Mouse (Mus musculus): Measurements from ENCODE around the gene Spats2l. TPM values are rescaled to one million over a fixed set of nuclear protein-coding genes. Genes with fewer than 3 reads are reported as not detected.

Spats2l gene
- polyA plus RNA-seq, 1 experiment: not detected

DNA sequence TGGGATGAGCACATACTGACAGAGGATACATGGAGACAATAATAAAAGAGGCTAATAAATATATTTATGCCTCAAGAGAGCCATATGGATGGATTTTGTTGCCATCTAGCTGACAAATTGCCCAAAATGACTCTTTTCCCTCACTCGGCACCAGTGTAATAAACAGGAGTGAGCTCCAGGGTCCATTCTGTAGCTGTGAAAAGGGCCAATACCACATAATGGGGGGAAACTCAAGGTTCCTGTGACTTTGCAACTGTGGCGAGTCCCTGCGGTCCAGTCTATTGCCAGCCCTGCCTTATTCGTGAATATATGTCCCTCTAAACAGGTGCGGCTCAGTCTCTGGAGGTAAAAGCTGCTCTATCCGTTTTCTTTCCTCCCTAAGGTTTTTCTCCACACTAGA is 137.6 kb downstream of the Spats2l start:
- no peak overlapping the region for H3K4me3 ChIP-seq (replicated peaks)
- H3K9me3 ChIP-seq: 0 out of 2 replicates have a peak, but pooled peaks cover 3% of the 10 kb centered on the region
- H3K4me1 ChIP-seq: no peaks in the 10 kb centered on the region
- TF ChIP-seq FLI1 (IDR thresholded peaks at IDR 0.05; ENCODE audit: low read length): no peak
- no peak for TF ChIP-seq GATA1 (IDR thresholded peaks at IDR 0.05; ENCODE audit: borderline replicate concordance, low read length)
- no peaks in the 10 kb centered on the region for H3K36me3 ChIP-seq (replicated peaks; ENCODE audit: low read length)
- peaks cover 2% of the 10 kb centered on the region for H3K27me3 ChIP-seq (replicated peaks)

DNA sequence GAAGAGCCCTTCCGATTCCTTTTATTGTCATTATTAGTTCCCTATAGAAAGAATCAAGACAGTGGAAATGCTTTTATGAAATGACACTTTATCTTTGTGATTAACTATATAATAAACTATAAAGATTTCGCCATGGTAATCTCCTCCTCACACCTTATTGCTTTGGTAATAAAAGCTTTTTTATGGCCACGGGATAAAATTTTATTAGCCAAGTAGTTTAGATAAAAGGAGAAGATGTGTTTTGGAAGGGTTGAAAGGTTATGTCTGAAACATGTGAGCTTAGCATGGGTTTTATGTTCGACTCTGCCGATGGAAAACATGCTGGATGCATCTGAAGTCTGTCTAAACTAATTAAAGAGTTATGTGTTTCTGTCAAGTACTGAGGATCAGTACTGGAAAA is 143.4 kb downstream of the Spats2l start:
- Histone ChIP-seq H3K9me3 (no peaks in the 10 kb centered on the region), H3K36me3 (replicated peaks; ENCODE audit: low read length) (no peaks in the 10 kb centered on the region), H3K4me3 (replicated peaks) (no peak overlapping the region), H3K27me3 (replicated peaks) (no peaks in the 10 kb centered on the region), H3K4me1 (no peaks in the 10 kb centered on the region)
- TF ChIP-seq GATA1 (IDR thresholded peaks at IDR 0.05; ENCODE audit: borderline replicate concordance, low read length) (no peak), FLI1 (IDR thresholded peaks at IDR 0.05; ENCODE audit: low read length) (no peak)

DNA sequence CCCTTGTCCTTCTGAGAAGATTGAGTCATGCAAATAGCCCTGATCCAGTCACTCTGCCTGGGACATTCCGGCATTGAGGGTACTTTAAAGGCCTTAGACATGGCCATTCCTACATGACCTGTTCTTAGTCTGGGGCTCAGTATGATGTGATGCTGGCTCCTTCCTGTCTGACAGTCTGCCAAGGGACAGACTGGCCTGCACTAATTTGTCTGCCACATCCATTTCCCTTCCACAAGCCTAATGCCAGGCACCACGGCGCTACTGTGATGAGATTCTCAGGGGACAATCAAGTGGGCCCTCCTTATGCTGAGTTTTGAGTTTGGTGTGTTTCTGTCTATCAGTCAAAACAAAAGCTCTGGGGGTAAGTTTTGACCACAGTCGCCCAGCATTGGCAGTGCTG is 144.6 kb downstream of the Spats2l start:
- Histone ChIP-seq H3K4me1 (no peaks in the 10 kb centered on the region), H3K4me3 (replicated peaks) (no peak overlapping the region), H3K36me3 (replicated peaks; ENCODE audit: low read length) (no peaks in the 10 kb centered on the region), H3K27me3 (replicated peaks) (no peaks in the 10 kb centered on the region), H3K9me3 (no peaks in the 10 kb centered on the region)
- TF ChIP-seq GATA1 (IDR thresholded peaks at IDR 0.05; ENCODE audit: borderline replicate concordance, low read length) (no peak), FLI1 (IDR thresholded peaks at IDR 0.05; ENCODE audit: low read length) (no peak)

DNA sequence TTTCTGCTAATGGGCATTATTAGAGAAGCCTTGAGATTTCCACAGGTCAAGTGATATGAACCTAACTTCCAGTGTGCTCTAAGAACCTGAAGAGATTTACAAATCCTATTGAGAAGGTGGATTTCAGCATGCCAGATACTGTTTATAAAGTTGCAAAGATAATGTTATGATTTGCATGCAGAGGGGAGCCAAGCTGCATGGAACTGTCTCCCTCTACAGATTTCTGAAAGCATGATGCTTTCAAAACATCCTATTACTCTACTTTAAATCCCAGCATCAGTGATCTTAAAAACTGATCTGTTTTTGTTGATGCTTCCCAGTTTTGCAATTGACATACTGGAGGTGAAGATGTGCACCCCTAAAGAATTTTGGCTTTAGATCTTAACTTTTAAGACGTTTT is 160.3 kb downstream of the Spats2l start:
- Histone ChIP-seq H3K4me3 (replicated peaks) (no peak overlapping the region), H3K9me3 (no peaks in the 10 kb centered on the region), H3K27me3 (replicated peaks) (peaks cover 13% of the 10 kb centered on the region), H3K36me3 (replicated peaks; ENCODE audit: low read length) (no peaks in the 10 kb centered on the region), H3K4me1 (no peaks in the 10 kb centered on the region)
- TF ChIP-seq FLI1 (IDR thresholded peaks at IDR 0.05; ENCODE audit: low read length) (no peak), GATA1 (IDR thresholded peaks at IDR 0.05; ENCODE audit: borderline replicate concordance, low read length) (no peak)

DNA sequence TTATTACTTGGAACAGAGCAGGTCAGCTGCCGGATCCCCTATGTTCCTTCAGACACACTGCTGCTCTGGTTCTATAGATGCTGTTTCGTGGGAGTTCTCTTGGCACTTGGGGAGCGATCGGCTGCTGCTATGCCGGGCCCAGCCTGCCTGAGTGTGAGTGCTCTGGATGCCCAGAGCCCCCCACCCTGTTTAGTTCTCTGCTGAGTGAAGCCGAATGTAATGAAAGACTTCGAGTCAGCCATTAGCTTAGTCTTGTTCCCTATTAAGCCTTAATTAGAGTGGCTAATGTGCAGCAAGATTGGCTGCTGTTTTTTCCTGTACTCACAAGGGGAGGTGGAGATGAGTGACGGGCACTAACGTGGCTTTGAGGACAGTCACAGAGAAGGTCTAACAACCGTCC is 166.7 kb downstream of the Spats2l start:
- no peaks in the 10 kb centered on the region for H3K4me1 ChIP-seq
- no peaks in the 10 kb centered on the region for H3K36me3 ChIP-seq (replicated peaks; ENCODE audit: low read length)
- peaks cover 24% of the 10 kb centered on the region for H3K27me3 ChIP-seq (replicated peaks)
- TF ChIP-seq FLI1 (IDR thresholded peaks at IDR 0.05; ENCODE audit: low read length) (no peak), GATA1 (IDR thresholded peaks at IDR 0.05; ENCODE audit: borderline replicate concordance, low read length) (no peak)
- H3K4me3 ChIP-seq (replicated peaks): no peak overlapping the region
- no peaks in the 10 kb centered on the region for H3K9me3 ChIP-seq

DNA sequence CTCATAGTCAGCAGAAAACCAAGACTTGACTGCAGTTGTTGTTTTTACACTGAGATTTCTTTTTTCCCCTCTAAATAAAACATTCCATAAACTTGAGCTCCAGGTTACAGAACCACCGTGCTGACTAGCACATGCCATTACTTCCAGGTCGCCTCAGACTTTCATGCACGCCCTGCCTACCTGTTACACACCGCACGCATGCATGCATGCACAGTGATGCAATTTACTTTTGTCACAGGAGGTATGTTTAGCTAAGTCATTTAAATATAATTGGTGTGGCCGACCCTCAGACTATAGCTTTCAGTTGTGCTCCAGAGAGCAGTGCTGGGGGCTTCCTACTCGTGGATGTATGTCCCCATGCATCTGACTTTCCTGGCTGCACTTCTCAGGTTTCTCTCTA is 167.1 kb downstream of the Spats2l start:
- no peaks in the 10 kb centered on the region for H3K9me3 ChIP-seq
- H3K27me3 ChIP-seq (replicated peaks): peaks cover 24% of the 10 kb centered on the region
- no peaks in the 10 kb centered on the region for H3K36me3 ChIP-seq (replicated peaks; ENCODE audit: low read length)
- H3K4me1 ChIP-seq: no peaks in the 10 kb centered on the region
- no peak overlapping the region for H3K4me3 ChIP-seq (replicated peaks)
- no peak for TF ChIP-seq FLI1 (IDR thresholded peaks at IDR 0.05; ENCODE audit: low read length)
- no peak for TF ChIP-seq GATA1 (IDR thresholded peaks at IDR 0.05; ENCODE audit: borderline replicate concordance, low read length)

DNA sequence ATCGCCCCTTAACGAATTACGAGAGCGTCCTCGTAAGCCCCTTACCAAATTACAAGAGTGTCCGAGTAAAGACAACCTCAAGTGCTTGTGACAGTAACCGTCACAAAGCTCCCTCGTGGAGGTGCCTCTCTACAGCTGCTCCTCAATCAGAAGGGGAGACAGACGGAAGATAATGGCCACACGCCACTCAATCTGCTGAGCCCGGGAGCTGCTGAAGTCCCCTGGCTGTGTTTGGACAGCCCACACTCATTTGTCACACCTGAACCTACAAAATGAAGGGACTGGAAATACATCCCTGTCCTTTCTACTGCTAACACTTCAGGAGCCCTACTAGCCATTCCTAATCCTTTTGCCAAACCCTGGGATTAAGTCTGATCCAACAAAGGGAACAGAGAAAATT is 167.8 kb downstream of the Spats2l start:
- H3K36me3 ChIP-seq (replicated peaks; ENCODE audit: low read length): no peaks in the 10 kb centered on the region
- H3K9me3 ChIP-seq: no peaks in the 10 kb centered on the region
- H3K4me3 ChIP-seq (replicated peaks): no peak overlapping the region
- TF ChIP-seq GATA1 (IDR thresholded peaks at IDR 0.05; ENCODE audit: borderline replicate concordance, low read length) (no peak), FLI1 (IDR thresholded peaks at IDR 0.05; ENCODE audit: low read length) (no peak)
- H3K27me3 ChIP-seq (replicated peaks): peaks cover 22% of the 10 kb centered on the region
- no peaks in the 10 kb centered on the region for H3K4me1 ChIP-seq

DNA sequence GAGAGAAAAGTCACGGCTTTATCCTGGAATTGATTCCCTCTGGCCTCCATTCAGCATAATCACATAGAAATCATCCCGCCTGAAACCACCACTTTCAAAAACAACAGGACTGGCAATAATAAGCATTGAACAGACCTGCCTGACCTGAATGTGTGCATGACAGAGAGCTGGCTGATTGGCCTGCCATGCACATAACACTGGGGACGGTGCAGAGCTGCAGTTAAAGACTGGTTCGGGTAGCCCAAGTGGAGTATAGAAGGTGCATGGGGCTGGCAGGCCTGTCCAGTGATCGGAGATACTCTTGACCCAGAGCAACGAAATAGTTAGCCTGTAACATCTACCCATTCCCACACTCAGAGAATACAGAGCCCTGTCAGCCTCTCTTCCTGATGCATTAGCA is 168.3 kb downstream of the Spats2l start:
- no peak overlapping the region for H3K4me3 ChIP-seq (replicated peaks)
- TF ChIP-seq GATA1 (IDR thresholded peaks at IDR 0.05; ENCODE audit: borderline replicate concordance, low read length): no peak
- no peak for TF ChIP-seq FLI1 (IDR thresholded peaks at IDR 0.05; ENCODE audit: low read length)
- no peaks in the 10 kb centered on the region for H3K4me1 ChIP-seq
- H3K9me3 ChIP-seq: no peaks in the 10 kb centered on the region
- peaks cover 22% of the 10 kb centered on the region for H3K27me3 ChIP-seq (replicated peaks)
- no peaks in the 10 kb centered on the region for H3K36me3 ChIP-seq (replicated peaks; ENCODE audit: low read length)

DNA sequence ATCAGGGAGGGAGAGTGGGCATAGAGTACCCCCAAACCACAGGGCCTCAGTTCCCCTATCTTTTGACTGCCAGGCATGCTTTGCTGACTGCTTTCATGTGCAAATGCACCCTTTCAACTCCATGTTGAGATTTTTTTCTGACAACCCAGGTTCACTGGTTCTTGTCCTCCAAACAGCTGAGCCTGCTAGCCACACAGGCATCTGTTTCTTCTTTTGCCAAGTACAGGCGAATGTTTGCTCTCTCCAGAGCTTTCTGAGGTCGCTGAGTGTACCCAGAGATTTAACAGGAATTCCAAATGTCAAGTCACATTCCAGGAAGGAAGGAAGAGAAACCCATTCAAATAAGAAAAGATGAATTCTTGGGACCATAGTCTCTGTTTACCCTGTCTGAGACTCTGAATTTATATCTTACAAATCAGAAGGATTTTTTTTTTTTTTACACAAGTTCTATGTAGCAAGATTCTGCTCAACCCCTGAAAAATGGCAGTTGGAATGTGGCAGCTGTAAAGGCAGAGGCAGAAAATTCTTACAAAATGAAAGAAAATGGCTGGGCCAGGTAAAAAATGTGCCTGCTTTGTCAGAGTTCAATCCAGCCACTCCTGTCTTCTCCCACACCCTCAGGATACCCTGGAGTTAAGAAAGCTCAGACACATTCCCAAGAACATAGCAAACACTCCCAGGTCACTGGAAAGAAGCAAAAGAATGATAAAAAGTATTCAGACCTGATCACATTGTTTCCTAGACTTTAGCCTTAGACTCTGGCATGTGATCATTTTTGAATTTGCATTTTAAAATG is 173.8 kb downstream of the Spats2l start:
- H3K27me3 ChIP-seq (replicated peaks): peaks cover 13% of the 10 kb centered on the region
- H3K4me3 ChIP-seq (replicated peaks): no peak overlapping the region
- peaks cover 1% of the 10 kb centered on the region for H3K36me3 ChIP-seq (replicated peaks; ENCODE audit: low read length)
- H3K4me1 ChIP-seq: no peaks in the 10 kb centered on the region
- TF ChIP-seq FLI1 (IDR thresholded peaks at IDR 0.05; ENCODE audit: low read length): no peak
- no peak for TF ChIP-seq GATA1 (IDR thresholded peaks at IDR 0.05; ENCODE audit: borderline replicate concordance, low read length)
- no peaks in the 10 kb centered on the region for H3K9me3 ChIP-seq

DNA sequence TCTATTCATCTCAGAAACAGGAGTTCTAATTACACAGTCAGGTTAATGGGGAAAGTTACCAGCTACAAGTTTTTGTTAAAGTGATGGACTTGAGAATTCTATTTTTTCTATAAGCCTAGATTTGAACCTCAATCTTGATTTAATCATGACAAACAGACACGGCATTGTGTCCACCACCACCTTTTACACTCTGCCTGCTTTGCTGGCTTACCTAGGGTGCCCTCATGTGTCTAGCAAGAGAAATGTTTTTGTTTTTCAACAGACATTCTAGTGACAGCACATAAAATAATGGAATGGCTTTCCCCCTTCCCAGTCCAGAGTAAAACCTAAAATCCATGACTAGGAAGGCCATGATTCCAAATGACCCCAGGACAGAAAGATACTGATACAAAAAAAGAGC is 175.2 kb downstream of the Spats2l start:
- no peak for TF ChIP-seq GATA1 (IDR thresholded peaks at IDR 0.05; ENCODE audit: borderline replicate concordance, low read length)
- TF ChIP-seq FLI1 (IDR thresholded peaks at IDR 0.05; ENCODE audit: low read length): no peak
- H3K27me3 ChIP-seq (replicated peaks): peaks cover 5% of the 10 kb centered on the region
- H3K9me3 ChIP-seq: no peaks in the 10 kb centered on the region
- no peak overlapping the region for H3K4me3 ChIP-seq (replicated peaks)
- peaks cover 9% of the 10 kb centered on the region for H3K36me3 ChIP-seq (replicated peaks; ENCODE audit: low read length)
- no peaks in the 10 kb centered on the region for H3K4me1 ChIP-seq

All from megakaryocyte, embryonic 14.5 days (primary cell).